Mouse (Mus musculus) spleen, postnatal 14 days (tissue): ENCODE data around the gene Scyl1.
A peak's percentile ranks its signal among the peaks of the same experiment; 100 is the strongest.

ENCODE experiments used
- DNase-seq, 2 experiments: peaks; one replicate each; pipeline ENCODE4 v3.0.0; 2021 to 2022; ENCODE audit warnings: low spot score in 2 of 2

The Scyl1 gene

DNA sequence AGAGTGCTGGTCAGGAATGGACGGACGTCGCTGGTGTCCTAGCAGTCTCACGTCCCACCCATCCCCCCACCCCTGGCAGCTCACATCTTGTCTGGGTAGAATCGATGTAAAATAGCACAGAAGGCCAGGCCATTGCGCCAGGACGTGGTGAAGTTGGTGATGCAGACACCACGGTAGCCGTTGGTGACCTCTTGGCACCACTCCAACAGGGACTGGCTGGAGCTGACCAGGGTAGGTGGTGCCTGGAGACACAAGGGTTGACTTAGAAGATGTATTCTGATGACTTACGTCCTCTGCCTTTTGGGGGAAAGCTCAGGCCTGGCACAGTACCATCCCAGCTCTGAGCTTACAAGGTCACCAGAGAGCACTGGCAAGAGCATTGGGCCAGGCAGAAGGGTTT lies 54.3 kb downstream of the Scyl1 start:
- no peak for DNase-seq

DNA sequence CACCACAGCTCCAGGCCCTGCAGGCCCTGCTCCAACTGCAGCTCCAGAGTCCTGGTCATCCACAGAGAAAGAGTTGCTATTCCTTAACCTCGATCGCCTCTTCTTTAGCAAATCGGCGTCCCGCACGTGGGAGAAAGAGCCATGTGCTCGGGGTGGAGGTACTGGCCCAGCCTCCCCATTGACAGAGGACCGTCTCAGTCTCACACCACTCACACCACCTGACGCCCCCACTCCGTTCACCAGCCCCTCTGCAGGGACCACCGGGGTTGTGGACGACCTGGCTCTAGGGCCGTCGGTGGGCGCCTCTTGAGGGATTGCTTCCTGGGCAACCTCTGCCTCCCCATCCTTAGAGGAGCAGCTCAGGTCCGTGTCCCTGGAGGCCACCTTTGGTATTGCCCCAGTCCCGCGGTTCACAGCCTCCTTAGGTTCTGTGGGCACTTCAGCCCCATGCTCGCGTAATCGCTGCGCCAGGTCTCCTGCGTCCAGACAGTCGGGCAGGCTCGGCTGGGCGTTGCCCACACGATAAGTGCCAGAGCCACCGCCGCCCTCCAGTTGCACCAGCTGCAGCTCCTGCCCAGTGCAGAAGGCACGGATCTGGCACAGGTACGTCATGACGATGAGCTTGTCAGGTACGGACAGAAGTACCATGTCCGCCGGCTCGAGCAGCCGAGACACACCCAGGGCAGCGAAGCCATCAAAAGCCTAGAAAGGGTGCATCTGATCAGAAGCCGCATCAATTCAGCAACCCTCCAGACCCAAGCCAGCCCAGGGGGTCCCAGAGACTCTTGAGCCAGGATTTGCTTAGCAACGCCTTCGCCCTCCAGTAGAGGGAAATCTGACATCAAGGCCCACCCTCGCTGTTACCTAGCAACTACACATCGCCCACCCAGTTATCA lies 55.2 kb downstream of the Scyl1 start:
- peak; percentile 55 to 64 for DNase-seq

DNA sequence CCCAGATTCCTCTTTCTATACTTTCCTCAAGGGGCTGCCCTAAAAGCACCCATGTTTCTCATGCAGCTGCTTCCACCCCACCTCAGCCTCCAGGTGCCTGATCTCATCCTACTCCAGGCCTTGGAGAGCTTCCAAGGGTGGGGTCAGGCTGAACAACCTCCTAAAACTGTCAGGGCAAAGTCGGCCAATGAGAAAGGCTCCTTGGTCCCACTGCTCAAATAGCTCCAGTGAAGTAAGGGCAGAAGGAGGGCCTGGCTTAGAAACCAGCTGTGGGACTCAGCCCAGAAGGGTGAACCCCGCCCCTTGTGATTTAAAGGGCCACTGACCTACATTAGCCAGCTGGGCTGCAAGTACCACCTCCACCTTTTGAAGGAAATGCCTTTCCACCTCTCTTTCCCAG lies 57.5 kb downstream of the Scyl1 start:
- no peak for DNase-seq

DNA sequence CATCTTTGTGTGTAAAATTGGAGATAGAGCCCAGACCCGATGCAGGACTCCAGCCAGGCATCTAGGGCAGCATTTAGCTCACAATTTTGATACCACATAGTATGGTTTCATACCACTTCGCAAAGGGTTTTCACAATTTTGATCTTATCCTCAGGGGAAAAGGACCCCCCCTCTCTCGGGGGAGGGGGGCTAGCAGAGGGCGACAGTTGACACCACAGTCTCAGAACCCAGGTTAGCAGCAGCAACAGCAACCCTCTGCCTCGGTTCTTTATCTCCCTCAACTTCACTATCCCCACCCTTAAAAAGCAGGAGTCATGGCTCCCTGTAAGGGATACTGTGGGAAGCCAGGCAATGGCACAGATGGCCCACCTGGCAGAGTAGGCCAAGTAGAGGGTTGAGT lies 58.0 kb downstream of the Scyl1 start:
- DNase-seq, result no peak

DNA sequence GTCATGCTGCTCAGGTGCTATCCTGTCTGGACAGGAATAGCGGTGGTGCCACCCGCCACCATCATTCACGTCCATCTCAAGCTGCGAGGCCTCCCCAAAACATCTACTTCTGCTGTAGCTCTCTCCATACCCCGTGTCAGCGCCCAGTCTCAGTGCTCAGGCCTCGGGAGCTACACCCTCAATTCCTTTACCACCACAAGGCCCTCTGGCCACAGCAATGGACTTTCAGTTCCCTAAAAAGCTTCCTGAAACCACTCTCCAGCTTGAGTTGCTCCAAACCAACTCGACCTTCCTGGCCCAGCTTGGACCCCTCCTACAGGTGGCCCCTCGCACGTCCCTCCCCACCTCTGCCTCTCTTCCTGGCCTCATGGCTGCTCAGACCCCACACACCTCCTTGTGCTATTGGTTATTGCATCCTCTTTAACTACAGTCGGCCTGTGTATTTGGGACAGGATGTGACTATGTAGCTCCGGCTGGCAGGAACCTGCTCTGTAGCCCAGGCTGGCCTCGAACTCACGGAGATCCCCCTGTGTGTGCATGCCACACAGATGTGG lies 59.2 kb downstream of the Scyl1 start:
- DNase-seq, result no peak

DNA sequence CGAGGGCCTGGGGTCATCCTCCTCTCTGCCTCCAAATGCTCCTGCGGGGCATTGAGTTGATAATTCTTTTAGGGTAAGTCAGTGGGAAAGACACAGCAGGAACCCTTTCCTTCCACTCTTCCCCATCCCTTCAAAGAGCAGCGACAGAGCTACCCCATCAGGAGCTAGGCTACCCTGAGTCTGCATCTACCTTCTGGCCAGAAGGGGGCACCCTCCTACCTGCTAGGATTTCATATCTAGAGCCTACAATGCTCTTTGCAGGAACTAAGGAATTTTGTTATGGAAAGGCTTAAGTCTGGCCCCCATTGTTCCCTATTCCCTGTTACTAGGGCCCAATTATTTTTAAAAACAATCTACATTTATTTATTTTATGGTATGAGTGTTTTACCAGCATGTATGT lies 60.0 kb downstream of the Scyl1 start:
- peak in 1 of 2 experiments; percentile 68 for DNase-seq

DNA sequence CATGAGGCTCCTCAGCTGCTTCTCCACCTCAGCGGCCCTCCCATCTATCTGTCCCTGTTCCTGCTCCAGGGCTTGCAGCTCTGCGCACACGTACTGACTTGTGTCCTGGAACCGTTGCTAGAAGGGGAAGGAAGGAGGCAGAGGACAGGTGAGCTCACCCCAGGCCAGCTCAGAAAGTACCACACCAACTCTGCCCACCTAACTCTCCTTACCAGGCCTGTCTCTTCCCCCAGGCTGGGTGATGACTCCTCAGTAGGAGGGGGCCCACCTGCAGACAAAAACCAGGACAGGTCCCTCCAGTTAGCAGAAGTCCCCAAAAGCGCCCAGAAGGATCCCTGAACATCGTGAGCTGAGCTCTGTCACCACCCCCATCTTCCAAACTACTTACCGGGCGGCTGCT lies 60.6 kb downstream of the Scyl1 start:
- DNase-seq, result no peak

DNA sequence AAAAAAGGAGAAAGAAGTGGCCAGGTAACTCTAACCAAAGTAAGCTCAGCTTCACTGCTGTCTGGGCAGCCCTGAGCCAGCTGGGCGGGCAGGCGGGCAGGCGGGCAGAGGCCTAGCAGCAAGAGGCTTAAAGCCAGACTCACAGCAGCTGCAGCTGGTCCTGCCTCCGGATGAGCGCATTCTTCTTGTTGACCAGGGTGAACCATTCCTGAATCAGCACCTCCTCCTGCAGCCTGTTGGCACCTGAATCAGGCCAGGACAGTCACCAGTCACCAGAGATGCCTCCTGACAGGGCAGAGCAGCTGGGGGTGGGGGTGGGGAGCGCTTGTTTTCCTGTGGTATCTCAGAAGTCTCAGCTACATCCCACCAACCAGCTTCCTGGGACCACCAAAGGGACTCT lies 61.2 kb downstream of the Scyl1 start:
- no peak for DNase-seq
